Mouse (Mus musculus) heart, embryonic 15.5 days (tissue): ENCODE data around the gene Smdt1. TPM values are rescaled to one million over a fixed set of nuclear protein-coding genes. Genes with fewer than 3 reads are reported as not detected.
"Not testable (repeated sequence)": the region's sequence is repeated elsewhere in the genome, so short reads cannot be mapped to it uniquely, and the experiment has no call there.

Source experiments
- ATAC-seq: fragments of 200-750 bp; cut with Nextera tagmentation; replicated peaks from 2 replicates; pipeline ENCODE4 v1.8.0; 2017; ENCODE audit warnings: low read depth, moderate TSS enrichment; ENCODE audit not compliant: insufficient number of reproducible peaks, insufficient read depth, low FRiP score
- H3K27ac ChIP-seq: fragments of 300-500 bp; sonication (generic); 2 replicates; pipeline ENCODE4 v1.5.1; 2015; ENCODE audit warnings: mild to moderate bottlenecking, inconsistent platforms
- H3K27me3 ChIP-seq: fragments of 300-500 bp; sonication (generic); 2 replicates; pipeline ENCODE4 v1.6.1; 2015; ENCODE audit warnings: inconsistent platforms
- H3K36me3 ChIP-seq: fragments of 300-500 bp; sonication (generic); 2 replicates; pipeline ENCODE4 v1.6.1; 2015; ENCODE audit warnings: mild to moderate bottlenecking, inconsistent platforms
- H3K4me1 ChIP-seq: fragments of 300-500 bp; sonication (generic); replicated peaks from 2 replicates; pipeline ENCODE4 v1.6.1; 2015; ENCODE audit warnings: inconsistent platforms
- H3K4me2 ChIP-seq: fragments of 300-500 bp; sonication (generic); 2 replicates; pipeline ENCODE4 v1.6.1; 2015; ENCODE audit warnings: inconsistent platforms, mild to moderate bottlenecking, moderate library complexity
- H3K4me3 ChIP-seq: fragments of 300-500 bp; sonication (generic); 2 replicates; pipeline ENCODE4 v1.5.1; 2015; ENCODE audit warnings: mild to moderate bottlenecking, inconsistent platforms
- H3K9ac ChIP-seq: fragments of 300-500 bp; sonication (generic); 2 replicates; pipeline ENCODE4 v1.6.1; 2015; ENCODE audit warnings: mild to moderate bottlenecking, inconsistent platforms
- H3K9me3 ChIP-seq: fragments of 300-500 bp; sonication (generic); replicated peaks from 2 replicates; pipeline ENCODE4 v1.6.1; 2016; ENCODE audit warnings: inconsistent platforms
- WGBS: fragments of 180-500 bp; shearing (Covaris S2); methylation state at CpG from one replicate; pipeline ENCODE4 v1.1.7; 2015; ENCODE audit warnings: mixed read lengths; 5-methylcytosine and 5-hydroxymethylcytosine counted together
- polyA plus RNA-seq: library from polyadenylated mRNA; unstranded; fragments of >200 nt; fragmentation: Nextera tagmentation; extraction: Ambion mirVana; gene quantifications from 2 replicates; pipeline ENCODE4 v1.2.1, GENCODE M21; 2015

Smdt1 gene
- polyA plus RNA-seq, 1 experiment from 2014 or later: 337 TPM

DNA sequence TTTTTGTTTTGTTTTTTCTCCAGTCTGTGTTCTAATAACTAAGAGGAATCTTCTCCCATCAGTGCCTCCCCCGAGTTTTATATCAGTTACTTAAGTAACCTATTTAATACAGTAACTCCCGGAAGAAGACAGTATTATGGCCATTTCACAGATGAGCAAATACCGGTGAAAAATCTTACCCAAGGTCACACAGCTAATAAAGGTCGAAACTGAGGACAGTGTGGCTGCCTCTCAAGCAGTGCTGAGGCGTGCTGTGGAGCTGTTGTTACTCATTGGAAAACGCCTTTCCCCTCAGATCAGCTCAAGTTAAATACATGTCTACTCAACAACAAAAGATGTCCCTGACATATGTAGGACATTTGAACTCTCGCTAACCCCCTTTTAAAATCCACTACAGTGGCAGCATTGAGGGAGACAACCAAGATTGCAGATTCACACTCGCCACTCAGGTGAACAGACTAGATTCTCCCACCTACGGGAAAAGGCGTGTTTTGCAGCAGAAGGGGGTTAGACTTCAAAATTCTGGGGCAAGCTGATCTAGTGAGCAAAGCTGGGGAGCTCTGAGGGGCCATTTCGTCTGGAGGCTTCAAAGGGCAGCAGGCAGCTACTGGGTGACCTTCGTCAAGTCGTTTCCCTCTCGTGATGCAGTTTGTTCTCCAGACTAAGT is 14.5 kb downstream of the Smdt1 start:
- no peaks in the 10 kb centered on the region for H3K9me3 ChIP-seq
- H3K9ac ChIP-seq: peak overlapping the region; percentile 98
- peak overlapping the region; percentile 90 for H3K27ac ChIP-seq
- H3K27me3 ChIP-seq: no peaks in the 10 kb centered on the region
- WGBS: 20% methylated on average over 14 of the region's 14 CpGs
- H3K4me1 ChIP-seq: peaks cover 24% of the 10 kb centered on the region
- ATAC-seq: no peak
- H3K4me2 ChIP-seq: peak overlapping the region; percentile 81
- peak overlapping the region; percentile 88 for H3K4me3 ChIP-seq
- H3K36me3 ChIP-seq: peaks cover 30% of the 10 kb centered on the region

DNA sequence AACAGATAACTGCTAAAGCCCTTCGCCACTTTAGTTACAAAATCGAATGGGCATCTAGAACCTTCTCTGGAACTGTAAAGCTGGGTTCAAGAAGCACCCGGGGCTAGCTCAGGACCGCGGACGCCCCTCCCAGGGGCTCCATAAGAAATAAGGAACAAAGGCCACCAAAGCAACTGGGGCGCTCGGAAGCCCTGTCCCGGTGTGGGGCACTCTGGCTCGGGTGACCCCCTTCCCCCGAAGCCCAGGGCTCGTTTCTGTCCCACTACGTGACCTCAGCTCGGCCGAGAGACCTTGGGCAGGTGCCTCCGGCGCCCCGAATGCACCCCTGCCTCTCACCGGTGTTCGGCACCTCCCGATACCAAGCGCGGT is 15.0 kb downstream of the Smdt1 start:
- no peaks in the 10 kb centered on the region for H3K27me3 ChIP-seq
- H3K36me3 ChIP-seq: peaks cover 25% of the 10 kb centered on the region
- WGBS: 0% methylated on average over 23 of the region's 23 CpGs
- peak overlapping the region; percentile 88 for H3K4me3 ChIP-seq
- H3K9ac ChIP-seq: peak overlapping the region; percentile 98
- H3K4me1 ChIP-seq: peaks cover 29% of the 10 kb centered on the region
- ATAC-seq: peak; percentile 37
- H3K4me2 ChIP-seq: peak overlapping the region; percentile 81
- H3K27ac ChIP-seq: peak overlapping the region; percentile 90
- H3K9me3 ChIP-seq: no peaks in the 10 kb centered on the region

DNA sequence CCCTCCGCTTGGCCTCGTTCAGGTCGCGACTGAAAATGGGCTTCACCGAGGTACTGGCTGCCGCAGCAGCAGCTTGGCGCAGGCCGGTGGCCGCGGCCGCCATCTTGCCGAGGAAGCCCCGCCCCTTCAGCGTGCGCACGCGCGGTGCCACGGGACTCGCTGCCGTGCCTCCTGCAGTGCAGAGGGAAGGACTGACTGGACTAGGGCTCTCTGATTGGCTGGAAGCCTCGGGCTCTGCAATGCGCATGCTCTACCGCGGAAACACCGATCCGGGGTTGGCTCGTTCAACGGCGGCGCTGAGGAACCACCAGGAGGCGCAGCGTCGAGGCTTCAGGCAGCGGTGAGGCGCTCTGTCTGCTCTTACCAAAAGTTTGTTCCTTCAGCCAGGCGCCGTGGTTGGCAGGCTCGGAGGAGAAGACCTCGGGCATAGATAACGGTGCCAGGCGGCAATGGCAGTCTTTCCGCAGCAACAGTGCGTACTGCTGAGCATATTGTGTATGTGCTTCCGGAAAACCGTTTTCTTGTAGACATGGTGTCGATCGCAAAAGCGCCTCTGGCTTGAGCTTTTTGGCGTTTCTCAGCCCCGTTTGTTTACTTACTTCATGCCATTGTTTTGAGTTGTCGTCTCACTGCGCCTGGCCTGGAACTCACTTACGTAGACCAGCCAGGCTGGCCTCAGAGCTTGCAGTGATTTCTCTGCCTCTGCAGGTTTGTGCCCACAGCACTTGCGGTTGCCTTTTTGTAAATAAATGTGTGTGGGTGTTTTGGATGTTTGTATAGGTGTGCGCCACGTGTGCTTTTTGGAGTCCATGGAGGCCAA is 15.6 kb downstream of the Smdt1 start, which contains the start of gene Ndufa6:
TSS of gene Ndufa6 (minus strand) at position 197 of the 820 bp plus-strand sequence.
- WGBS: 2% methylated on average over 57 of the region's 57 CpGs
- H3K9ac ChIP-seq: peak within 1 kb of the TSS; percentile 98

DNA sequence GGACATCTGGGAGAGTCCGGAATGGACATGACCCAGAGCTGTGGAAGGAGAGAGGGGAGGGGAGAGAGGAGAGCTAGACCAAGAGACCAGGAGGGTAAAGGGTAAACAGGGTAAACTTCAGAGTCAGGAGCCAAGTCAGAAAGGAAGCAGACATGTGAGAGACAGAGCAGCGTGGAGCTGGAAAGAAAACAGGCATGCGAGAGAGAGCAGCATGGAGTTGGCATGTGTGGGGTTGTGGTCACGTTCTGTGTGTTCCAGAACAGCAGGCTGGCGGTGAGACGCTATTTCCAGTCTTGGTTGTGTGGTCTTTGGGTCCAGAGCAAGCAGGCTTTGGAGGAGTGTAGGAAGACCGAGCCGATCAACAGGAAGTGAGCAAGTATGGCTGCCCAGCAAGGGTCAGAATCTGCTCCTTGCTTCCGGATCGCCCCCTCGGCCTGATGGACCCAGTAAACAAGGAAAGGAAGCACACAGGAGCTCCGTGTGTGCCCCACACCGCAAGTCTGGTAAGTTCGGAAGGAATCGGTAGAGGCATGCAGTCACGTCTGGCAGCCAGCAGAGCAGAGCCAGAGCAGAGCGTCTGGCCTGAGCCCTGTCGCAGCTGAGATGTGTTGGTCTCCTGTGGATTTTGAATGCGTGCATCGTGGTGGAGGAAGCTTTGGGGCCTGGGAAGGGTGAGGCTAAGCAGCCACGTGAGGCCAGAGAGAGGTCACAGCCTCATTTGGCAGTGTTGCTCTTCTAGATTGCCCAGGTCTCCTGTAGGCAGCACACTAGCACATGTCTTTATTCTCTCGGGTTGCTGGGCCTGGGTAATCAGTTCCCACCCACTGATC is 19.9 kb downstream of the Smdt1 start:
- H3K36me3 ChIP-seq: no peaks in the 10 kb centered on the region
- no peak for ATAC-seq
- H3K4me3 ChIP-seq: no peak overlapping the region
- H3K27me3 ChIP-seq: no peaks in the 10 kb centered on the region
- no peaks in the 10 kb centered on the region for H3K9me3 ChIP-seq
- peak overlapping the region; percentile 26; the same call in 1 of the 2 replicates for H3K4me2 ChIP-seq
- peak overlapping the region; percentile 62 for H3K27ac ChIP-seq
- 48% methylated on average over 22 of the region's 22 CpGs for WGBS
- 0 out of 2 replicates have a peak overlapping the region, but pooled peaks have one; percentile 19 for H3K9ac ChIP-seq
- H3K4me1 ChIP-seq: peaks cover 22% of the 10 kb centered on the region

More for the DNA sequence above, 15.6 kb downstream of the Smdt1 start, which contains the start of gene Ndufa6:
- peak within 1 kb of the TSS; percentile 88 for H3K4me3 ChIP-seq
- H3K27me3 ChIP-seq: no peaks in the 10 kb centered on the region
- H3K9me3 ChIP-seq: no peaks in the 10 kb centered on the region
- H3K36me3 ChIP-seq: peaks cover 19% of the 10 kb centered on the region
- H3K4me2 ChIP-seq: peak within 1 kb of the TSS; percentile 81
- peak within 1 kb of the TSS; percentile 91 for H3K27ac ChIP-seq
- ATAC-seq: peak; percentile 99
- H3K4me1 ChIP-seq: peaks cover 35% of the 10 kb centered on the region

DNA sequence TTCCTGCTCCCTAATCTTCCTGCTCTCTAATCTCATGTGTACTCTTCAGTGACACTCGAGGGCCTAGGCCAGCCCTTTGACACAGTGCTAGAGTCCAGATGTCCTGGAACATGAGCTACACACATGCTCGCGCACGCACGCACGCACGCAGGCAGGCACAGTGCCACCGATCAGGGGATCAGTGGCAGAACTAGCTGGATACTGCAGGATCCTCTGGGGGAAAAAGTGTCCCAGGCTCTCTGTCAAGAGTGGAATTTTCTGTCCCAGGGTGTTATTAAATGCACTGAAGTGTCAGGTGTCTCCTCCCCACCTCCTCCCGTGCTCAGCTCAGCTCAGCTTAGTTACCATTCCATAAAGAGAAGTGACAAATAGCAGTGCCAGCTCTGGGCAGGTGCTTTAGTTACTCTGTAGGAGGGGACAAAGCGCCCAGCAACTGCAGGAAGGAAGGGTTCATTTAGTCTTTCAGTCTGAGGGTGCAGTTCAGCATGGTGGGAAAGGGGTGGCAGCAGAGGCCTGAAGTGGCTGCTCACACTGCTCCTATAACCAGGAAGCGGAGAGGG is 22.8 kb downstream of the Smdt1 start:
- no peaks in the 10 kb centered on the region for H3K27me3 ChIP-seq
- H3K9ac ChIP-seq: 0 out of 2 replicates have a peak overlapping the region, but pooled peaks have one; percentile 4
- WGBS: 54% methylated on average over 11 of the region's 11 CpGs
- peak overlapping the region; percentile 78 for H3K27ac ChIP-seq
- H3K4me3 ChIP-seq: no peak overlapping the region
- H3K4me1 ChIP-seq: peaks cover 18% of the 10 kb centered on the region
- no peaks in the 10 kb centered on the region for H3K9me3 ChIP-seq
- no peaks in the 10 kb centered on the region for H3K36me3 ChIP-seq
- no peak overlapping the region for H3K4me2 ChIP-seq
- ATAC-seq: peak; percentile 69

DNA sequence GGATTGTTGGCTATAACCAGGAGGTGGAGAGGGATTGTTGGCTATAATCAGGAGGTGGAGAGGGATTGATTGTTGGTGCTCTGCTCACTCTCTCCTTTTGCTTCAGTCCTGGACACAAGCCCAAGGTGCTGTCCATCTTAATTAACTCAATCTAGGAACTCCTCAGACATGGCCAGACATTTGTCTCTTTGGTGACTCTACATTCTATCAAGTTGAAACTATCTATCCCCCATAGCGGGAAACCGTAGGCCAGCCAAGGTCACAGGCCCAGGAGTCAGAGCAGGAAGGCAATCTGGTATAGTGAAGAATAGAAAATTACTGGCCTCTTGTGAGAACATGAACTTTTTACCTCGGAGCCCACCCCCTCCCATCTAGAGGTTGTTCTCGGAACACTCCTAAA is 23.5 kb downstream of the Smdt1 start:
- no peaks in the 10 kb centered on the region for H3K36me3 ChIP-seq
- H3K4me2 ChIP-seq: no peak overlapping the region
- peak overlapping the region; percentile 78 for H3K27ac ChIP-seq
- H3K4me1 ChIP-seq: peaks cover 18% of the 10 kb centered on the region
- H3K9ac ChIP-seq: no peak overlapping the region
- 59% methylated on average over 4 of the region's 4 CpGs for WGBS
- peak; percentile 75 for ATAC-seq
- H3K27me3 ChIP-seq: no peaks in the 10 kb centered on the region
- H3K9me3 ChIP-seq: no peaks in the 10 kb centered on the region
- no peak overlapping the region for H3K4me3 ChIP-seq

DNA sequence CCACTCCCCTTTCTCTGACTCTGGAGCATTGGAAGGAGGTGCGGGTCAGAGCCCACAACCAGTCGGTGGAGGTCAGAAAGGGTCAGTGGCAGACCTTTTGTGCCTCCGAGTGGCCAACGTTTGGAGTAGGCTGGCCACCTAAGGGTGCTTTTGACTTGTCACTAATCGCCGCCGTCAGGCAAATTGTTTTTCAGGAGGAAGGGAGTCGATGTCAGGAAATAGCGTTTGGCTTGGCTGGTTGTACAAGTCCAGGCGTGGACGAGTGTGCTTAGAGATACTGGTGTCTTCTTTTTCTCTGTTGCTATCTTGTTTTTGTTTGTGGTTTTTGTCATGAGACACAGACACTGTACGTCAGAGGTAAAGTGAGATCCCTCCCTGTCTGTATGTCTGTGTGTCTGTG is 25.0 kb downstream of the Smdt1 start:
- 52% methylated on average over 11 of the region's 12 CpGs for WGBS
- not testable (repeated sequence) for H3K27ac ChIP-seq, H3K27me3 ChIP-seq, ATAC-seq, H3K9ac ChIP-seq, H3K36me3 ChIP-seq, H3K4me3 ChIP-seq, H3K4me2 ChIP-seq, H3K9me3 ChIP-seq
- peaks cover 12% of the 10 kb centered on the region for H3K4me1 ChIP-seq

DNA sequence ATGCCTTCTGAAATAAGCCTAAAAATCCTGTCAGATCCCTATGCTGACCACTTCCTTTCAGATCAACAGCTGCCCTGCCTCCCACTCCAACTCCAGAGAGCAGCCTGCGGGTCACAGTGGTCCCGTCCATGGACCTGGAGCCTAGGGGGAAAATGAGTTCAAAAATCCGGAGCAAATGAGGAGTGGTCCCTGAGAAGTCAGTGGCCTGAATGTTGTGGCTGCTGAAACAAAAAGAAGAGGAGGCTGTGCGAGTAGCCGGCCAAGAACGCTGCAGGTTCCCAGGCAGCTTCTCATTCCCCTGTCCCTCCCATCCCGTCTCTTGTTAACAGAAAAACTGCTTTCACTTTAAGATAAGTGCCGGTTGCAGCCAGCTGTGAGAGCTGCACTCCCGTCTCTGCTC is 25.8 kb downstream of the Smdt1 start:
- H3K27me3 ChIP-seq, H3K36me3 ChIP-seq, H3K9ac ChIP-seq, H3K4me1 ChIP-seq, H3K9me3 ChIP-seq, H3K4me3 ChIP-seq, ATAC-seq: not testable (repeated sequence)
- WGBS: 8% methylated on average over 5 of the region's 9 CpGs
- Histone ChIP-seq H3K27ac (peak overlapping the region; percentile 57; the same call in 1 of the 2 replicates), H3K4me2 (peak overlapping the region; percentile 45; the same call in 1 of the 2 replicates)

DNA sequence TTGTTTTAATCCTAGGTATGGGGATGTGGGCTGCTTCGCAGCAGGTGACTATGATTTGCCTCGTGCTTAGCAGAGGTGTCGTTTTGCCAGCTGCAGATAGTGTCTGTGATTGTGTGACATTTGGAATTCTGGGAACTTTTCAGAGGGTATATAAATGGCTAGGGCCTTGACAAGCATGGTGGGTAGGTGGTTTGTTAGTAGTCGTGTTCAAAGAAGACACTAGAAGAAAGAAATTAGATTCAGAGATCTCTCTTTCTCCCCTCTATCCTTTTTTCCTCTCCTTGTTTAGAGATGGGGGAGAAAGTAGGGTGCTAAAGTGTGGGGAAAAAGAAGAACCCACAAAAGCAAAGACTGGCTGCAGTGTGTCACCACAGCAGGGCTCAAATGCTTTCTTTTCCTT is 29.4 kb downstream of the Smdt1 start:
- WGBS: 80% methylated on average over 4 of the region's 4 CpGs
- no peak for ATAC-seq

DNA sequence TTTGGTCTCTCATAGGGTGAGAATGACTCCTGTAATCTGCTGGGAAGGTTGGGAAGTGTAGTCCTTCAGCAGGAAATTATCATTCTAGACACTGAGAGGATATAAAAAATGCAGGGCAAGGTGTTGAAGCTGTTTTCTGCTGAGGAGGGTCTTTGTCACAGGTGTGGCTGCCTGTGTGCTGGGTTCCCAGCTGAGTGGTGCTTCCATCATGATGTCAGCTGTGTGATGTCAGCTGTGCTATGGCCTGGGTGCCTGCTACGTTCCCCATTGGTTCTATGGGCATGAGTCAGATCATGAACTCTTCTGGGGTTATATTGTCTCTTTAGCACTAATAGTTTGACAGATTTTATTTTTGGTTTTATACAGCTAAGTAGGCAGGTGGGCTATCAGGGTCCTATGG is 30.1 kb downstream of the Smdt1 start:
- no peak for ATAC-seq
- 0 out of 2 replicates have a peak, but pooled peaks cover 2% of the 10 kb centered on the region for H3K4me1 ChIP-seq
- no peak overlapping the region for H3K4me2 ChIP-seq
- 83% methylated on average over 1 of the region's 1 CpGs for WGBS
- H3K27me3 ChIP-seq: no peaks in the 10 kb centered on the region
- H3K9me3 ChIP-seq: no peaks in the 10 kb centered on the region
- no peak overlapping the region for H3K4me3 ChIP-seq
- no peak overlapping the region for H3K9ac ChIP-seq
- H3K27ac ChIP-seq: no peak overlapping the region
- peaks cover 3% of the 10 kb centered on the region; the same call in 1 of the 2 replicates for H3K36me3 ChIP-seq

More for the DNA sequence above, 29.4 kb downstream of the Smdt1 start:
- no peak overlapping the region for H3K27ac ChIP-seq
- peaks cover 3% of the 10 kb centered on the region; the same call in 1 of the 2 replicates for H3K36me3 ChIP-seq
- no peak overlapping the region for H3K4me2 ChIP-seq
- no peak overlapping the region for H3K9ac ChIP-seq
- H3K27me3 ChIP-seq: no peaks in the 10 kb centered on the region
- no peak overlapping the region for H3K4me3 ChIP-seq
- H3K9me3 ChIP-seq: no peaks in the 10 kb centered on the region
- H3K4me1 ChIP-seq: 0 out of 2 replicates have a peak, but pooled peaks cover 2% of the 10 kb centered on the region
